Mouse (Mus musculus): ENCODE results near the gene Tmem120b.

DNA sequence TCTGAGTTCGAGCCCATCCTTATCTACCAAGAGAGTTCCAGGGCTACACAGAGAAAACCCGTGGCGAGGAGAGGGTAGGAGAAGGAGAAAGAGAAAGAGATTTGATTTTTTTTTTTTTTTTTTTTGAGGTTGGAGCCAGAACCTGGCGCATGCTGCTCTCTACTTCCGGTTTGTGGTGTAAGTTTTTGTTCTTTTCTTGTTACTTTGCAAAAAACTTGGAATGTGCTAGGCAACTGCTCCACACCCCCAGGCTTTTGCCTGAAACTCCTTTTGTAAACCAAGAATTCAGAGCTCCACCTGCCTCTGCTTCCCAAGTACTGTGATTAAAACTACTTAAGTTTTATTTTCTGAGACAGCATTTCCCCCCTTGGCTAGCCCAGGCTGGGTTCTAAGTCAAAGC, 30.1 kb upstream of the Tmem120b start:
- TF ChIP-seq EP300 (IDR thresholded peaks at IDR 0.05; ENCODE audit: low read depth in 1 of 2, low read length in 2 of 2): no peak
- TF ChIP-seq HCFC1 (IDR thresholded peaks at IDR 0.05; ENCODE audit: low read depth, low read length): no peak
- TF ChIP-seq CTCF (IDR thresholded peaks at IDR 0.05 in 2 of 3, conservative IDR thresholded peaks at IDR 0.05 in 1 of 3; ENCODE audit: control insufficient read depth in 1 of 3, insufficient read depth in 1 of 3, low read depth in 2 of 3, low read length in 3 of 3, poor library complexity in 1 of 3, severe bottlenecking in 1 of 3): no peak
